Mouse (Mus musculus): ENCODE measurements around the gene Nrp2. TPM values are rescaled to one million over a fixed set of nuclear protein-coding genes. Genes with fewer than 3 reads are reported as not detected.

Gene Nrp2
- total and polyA plus RNA-seq, 2 experiments from 2014 or later = 17.4 to 48.7 TPM

DNA sequence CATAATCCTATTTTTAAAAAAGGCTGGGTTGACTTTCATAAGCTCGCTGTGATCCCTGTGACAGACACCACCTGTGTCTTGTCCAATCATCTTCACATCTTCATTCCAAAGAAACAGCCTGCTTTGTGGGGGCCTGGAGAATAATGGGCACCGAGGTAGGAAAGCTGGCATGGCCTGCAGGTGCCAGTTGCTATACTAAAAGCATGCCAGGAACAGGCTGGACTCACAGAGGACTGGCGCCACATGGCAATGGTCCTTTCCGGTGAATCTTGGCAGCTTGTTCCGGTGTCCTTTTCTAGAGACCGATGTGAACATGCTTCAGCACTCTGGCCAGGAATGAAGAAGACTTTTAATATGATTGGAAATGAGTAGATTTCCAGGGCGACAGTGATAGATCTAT lies 108.1 kb downstream of the Nrp2 start:
- peak; percentile 54 for DNase-seq (ENCODE audit: low spot score)
- H3K4me1 ChIP-seq (ENCODE audit: insufficient read depth, low read length) = no peaks in the 10 kb centered on the region
- no peak overlapping the region for H3K9ac ChIP-seq (replicated peaks; ENCODE audit: low read length)
- ATAC-seq = peak; percentile 66; the same call in 1 of the 2 replicates
- WGBS = 65% methylated on average over 7 of the region's 7 CpGs
- H3K9me3 ChIP-seq (ENCODE audit: low read length) = no peaks in the 10 kb centered on the region
- no peak overlapping the region for H3K27ac ChIP-seq
- H3K4me2 ChIP-seq (ENCODE audit: low read depth, low read length) = no peak overlapping the region
- H3K36me3 ChIP-seq (ENCODE audit: insufficient read depth, low read length) = no peaks in the 10 kb centered on the region
- H3K4me3 ChIP-seq (ENCODE audit: low read length) = no peak overlapping the region
- H3K27me3 ChIP-seq (ENCODE audit: insufficient read depth, low read length) = no peaks in the 10 kb centered on the region
- TF ChIP-seq CTCF (IDR thresholded peaks at IDR 0.05; ENCODE audit: low read depth) = no peak

DNA sequence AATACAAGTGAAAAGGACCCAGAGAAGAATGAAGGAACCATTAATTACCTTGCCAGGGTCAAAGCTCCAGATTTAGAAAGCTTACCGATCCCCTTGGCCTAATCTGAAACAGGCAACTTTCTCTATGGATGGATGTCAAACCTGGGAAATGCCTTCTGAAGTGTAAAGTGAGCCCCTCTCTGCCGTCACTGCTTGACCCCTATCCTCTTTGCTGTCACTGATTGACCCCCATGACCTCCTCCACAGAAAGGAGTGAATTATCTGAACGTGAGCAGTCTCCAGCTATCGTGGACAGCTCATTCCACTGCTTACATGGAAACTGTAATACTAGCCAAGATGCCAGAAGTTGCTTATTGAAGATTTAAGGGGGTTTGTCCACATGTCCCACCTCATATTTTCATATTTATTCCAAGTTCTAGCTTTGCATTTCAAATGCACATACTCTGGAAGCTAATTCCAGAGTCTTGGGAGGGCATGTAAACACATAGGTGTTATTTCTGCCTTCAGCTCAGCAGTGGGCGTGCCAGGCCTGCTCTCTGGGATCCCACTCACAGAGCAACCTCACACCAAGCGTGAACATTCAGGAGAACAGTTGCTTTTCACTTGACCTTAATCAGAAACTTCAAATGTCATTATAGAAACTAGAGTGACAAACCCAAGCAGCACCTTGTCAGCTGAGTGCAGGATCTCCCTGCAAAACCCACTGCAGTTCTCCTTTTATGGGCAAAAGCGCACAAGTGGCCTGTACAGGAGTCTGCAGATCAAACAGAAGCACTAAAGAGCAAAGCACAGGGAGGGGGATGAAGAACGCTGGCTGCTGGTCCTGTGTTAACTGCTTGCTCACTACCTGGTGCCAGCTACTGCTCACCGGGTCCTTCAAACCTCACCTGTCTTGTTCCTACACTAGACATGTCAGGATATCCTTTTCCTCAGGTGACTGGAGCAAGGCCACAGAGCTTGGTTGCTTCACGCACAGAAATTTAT lies 109.9 kb downstream of the Nrp2 start:
- H3K4me1 ChIP-seq (ENCODE audit: insufficient read depth, low read length) = no peaks in the 10 kb centered on the region
- 65% methylated on average over 10 of the region's 10 CpGs for WGBS

DNA sequence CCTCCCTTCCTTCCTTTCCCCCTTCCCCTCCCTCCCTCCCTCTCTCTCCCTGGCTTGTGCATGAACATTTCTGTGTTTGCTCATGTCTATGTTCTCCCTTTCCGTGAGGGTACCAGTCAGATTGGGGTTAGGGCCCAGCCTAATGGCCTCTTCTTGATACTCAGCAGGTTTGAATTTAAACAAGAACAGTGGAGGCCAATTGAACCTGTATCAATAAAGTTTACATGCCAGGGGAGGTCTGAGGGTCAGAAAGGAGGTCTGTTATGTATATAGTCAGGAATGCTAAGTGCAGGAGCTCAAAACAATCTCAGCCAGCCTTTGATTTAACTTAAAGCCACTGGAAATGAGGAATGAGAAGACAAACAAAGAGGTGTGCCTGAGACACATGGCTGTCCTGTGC lies 110.9 kb downstream of the Nrp2 start:
- Histone ChIP-seq H3K4me2 (ENCODE audit: low read depth, low read length) (no peak overlapping the region), H3K27ac (no peak overlapping the region), H3K27me3 (ENCODE audit: insufficient read depth, low read length) (no peaks in the 10 kb centered on the region), H3K4me1 (ENCODE audit: insufficient read depth, low read length) (no peaks in the 10 kb centered on the region), H3K9ac (replicated peaks; ENCODE audit: low read length) (no peak overlapping the region), H3K4me3 (ENCODE audit: low read length) (no peak overlapping the region), H3K36me3 (ENCODE audit: insufficient read depth, low read length) (no peaks in the 10 kb centered on the region), H3K9me3 (ENCODE audit: low read length) (no peaks in the 10 kb centered on the region)
- TF ChIP-seq CTCF (IDR thresholded peaks at IDR 0.05; ENCODE audit: low read depth) = no peak
- whole genome bisulfite sequencing = 80% methylated on average over 1 of the region's 1 CpGs
- DNase-seq (ENCODE audit: low spot score) = no peak
- ATAC-seq = no peak

More for the DNA sequence above, 109.9 kb downstream of the Nrp2 start:
- Histone ChIP-seq H3K9ac (replicated peaks; ENCODE audit: low read length) (no peak overlapping the region), H3K27me3 (ENCODE audit: insufficient read depth, low read length) (no peaks in the 10 kb centered on the region), H3K9me3 (ENCODE audit: low read length) (no peaks in the 10 kb centered on the region), H3K36me3 (ENCODE audit: insufficient read depth, low read length) (no peaks in the 10 kb centered on the region), H3K4me2 (ENCODE audit: low read depth, low read length) (no peak overlapping the region), H3K4me3 (ENCODE audit: low read length) (no peak overlapping the region), H3K27ac (no peak overlapping the region)
- TF ChIP-seq CTCF (IDR thresholded peaks at IDR 0.05; ENCODE audit: low read depth) = no peak
- no peak for ATAC-seq
- DNase-seq (ENCODE audit: low spot score) = no peak

DNA sequence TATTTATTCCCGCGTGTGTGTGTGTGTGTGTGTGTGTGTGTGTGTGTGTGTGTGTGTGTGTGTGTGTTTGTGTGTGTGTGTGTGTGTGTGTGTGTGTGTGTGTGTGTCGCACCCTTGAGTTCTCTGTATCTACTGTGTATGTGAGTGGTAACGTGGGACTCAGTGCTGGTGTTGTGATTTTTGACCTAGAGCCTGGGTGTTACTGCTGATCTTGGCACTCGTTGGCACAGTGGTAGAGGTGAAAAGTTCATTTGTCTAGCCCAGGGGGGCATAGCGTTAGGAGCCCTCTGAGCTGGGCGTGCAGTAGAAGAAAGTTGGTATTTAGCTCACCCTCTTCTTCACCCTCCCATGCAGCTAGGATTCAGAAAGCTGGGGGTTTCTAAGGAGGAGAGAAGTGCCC lies 114.5 kb downstream of the Nrp2 start:
- H3K4me3 ChIP-seq (ENCODE audit: low read length) = no peak overlapping the region
- H3K9ac ChIP-seq (replicated peaks; ENCODE audit: low read length) = no peak overlapping the region
- 72% methylated on average over 7 of the region's 7 CpGs for WGBS
- no peaks in the 10 kb centered on the region for H3K9me3 ChIP-seq (ENCODE audit: low read length)
- DNase-seq (ENCODE audit: low spot score) (no peak), ATAC-seq (no peak)
- no peaks in the 10 kb centered on the region for H3K27me3 ChIP-seq (ENCODE audit: insufficient read depth, low read length)
- no peak overlapping the region for H3K27ac ChIP-seq
- H3K4me1 ChIP-seq (ENCODE audit: insufficient read depth, low read length) = no peaks in the 10 kb centered on the region
- no peak for TF ChIP-seq CTCF (IDR thresholded peaks at IDR 0.05; ENCODE audit: low read depth)
- no peak overlapping the region for H3K4me2 ChIP-seq (ENCODE audit: low read depth, low read length)
- H3K36me3 ChIP-seq (ENCODE audit: insufficient read depth, low read length) = no peaks in the 10 kb centered on the region

- H3K9ac ChIP-seq (replicated peaks; ENCODE audit: low read length) = no peak overlapping the region
- ATAC-seq = no peak
- no peak overlapping the region for H3K27ac ChIP-seq
- no peak overlapping the region for H3K4me2 ChIP-seq (ENCODE audit: low read depth, low read length)
- 82% methylated on average over 3 of the region's 3 CpGs for WGBS
- H3K9me3 ChIP-seq (ENCODE audit: low read length) = no peaks in the 10 kb centered on the region
- no peaks in the 10 kb centered on the region for H3K27me3 ChIP-seq (ENCODE audit: insufficient read depth, low read length)
- TF ChIP-seq CTCF (IDR thresholded peaks at IDR 0.05; ENCODE audit: low read depth) = peak; percentile 69
- no peaks in the 10 kb centered on the region for H3K36me3 ChIP-seq (ENCODE audit: insufficient read depth, low read length)
- DNase-seq (ENCODE audit: low spot score) = peak; percentile 33
- no peak overlapping the region for H3K4me3 ChIP-seq (ENCODE audit: low read length)
- no peaks in the 10 kb centered on the region for H3K4me1 ChIP-seq (ENCODE audit: insufficient read depth, low read length)
These were observed 117.1 kb downstream of the Nrp2 start for GRCm38 (mm10) chr1:62820170-62820569.

- no peak overlapping the region for H3K9ac ChIP-seq (replicated peaks; ENCODE audit: low read length)
- WGBS = 54% methylated on average over 10 of the region's 10 CpGs
- no peaks in the 10 kb centered on the region for H3K9me3 ChIP-seq (ENCODE audit: low read length)
- no peak overlapping the region for H3K4me2 ChIP-seq (ENCODE audit: low read depth, low read length)
- H3K36me3 ChIP-seq (ENCODE audit: insufficient read depth, low read length) = no peaks in the 10 kb centered on the region
- H3K27me3 ChIP-seq (ENCODE audit: insufficient read depth, low read length) = no peaks in the 10 kb centered on the region
- no peak for DNase-seq (ENCODE audit: low spot score)
- H3K4me3 ChIP-seq (ENCODE audit: low read length) = no peak overlapping the region
- no peak overlapping the region for H3K27ac ChIP-seq
- H3K4me1 ChIP-seq (ENCODE audit: insufficient read depth, low read length) = no peaks in the 10 kb centered on the region
- no peak for TF ChIP-seq CTCF (IDR thresholded peaks at IDR 0.05; ENCODE audit: low read depth)
- ATAC-seq = no peak
These were observed 118.7 kb downstream of the Nrp2 start for GRCm38 (mm10) chr1:62821509-62822398.
